In genomic region chr10:18347231-18347630, GRCm38 (mm10) we compare ENCODE assay signal across 21 mouse cellular contexts.
DNase-seq lines count a peak whose midpoint lies in the region; ATAC-seq lines count a peak whose summit lies in the region.
"Had no signal": no experiment of that assay in that cellular context is flagged by ENCODE, and none has a peak within 500 bp of the region (broad histone marks: within the 10 kb centered on the region; RNA-seq: fewer than 3 reads in every experiment).

No protein-coding gene starts in this region.

- ATAC-seq in frontal cortex, adult (ENCODE audit: low TSS enrichment): peak; percentile 81
- ATAC-seq: CD4-positive, CD25-positive, alpha-beta regulatory T cell, adult 4 months; forebrain, embryonic 14.5 days; forebrain, embryonic 16.5 days had no signal

- no peak for DNase-seq in frontal cortex, postnatal 25 days (ENCODE audit: low spot score in 2 of 2)
- DNase-seq in right cerebral cortex, adult 18-20 months: peak; percentile 19
- no peak for DNase-seq in right cerebral cortex, adult 2 months (ENCODE audit: low spot score in 2 of 2)
- DNase-seq in ZHBTc4 (ENCODE audit: low read depth, low spot score): peak; percentile 35
- no peak for DNase-seq in embryo, embryonic 9.5 days (ENCODE audit: extremely low spot score)
- DNase-seq in c-Kit-positive CD71-positive TER-119-positive erythroid progenitor cells, embryonic 14.5 days (ENCODE audit: low spot score): no peak
- DNase-seq: adrenal gland, adult 2 months; adrenal gland, postnatal 10 days; adrenal gland, postnatal 25 days; B cell, adult 2 months; cerebellum, adult 11 months; cerebellum, adult 18-20 months; cerebellum, adult 8-10 months; cerebellum, adult 9-11 months; cerebellum, postnatal 14 days; cerebellum, postnatal 36 days; embryo, embryonic 11 days had no signal

Comparison
In these comparisons a context has a peak if more than half of its experiments do, and no peak if none do; other contexts are left out.
1. DNase-seq: peak in right cerebral cortex, adult 18-20 months (single experiment) and ZHBTc4 (single experiment); none in frontal cortex, postnatal 25 days (0 of 2), right cerebral cortex, adult 2 months (0 of 2), embryo, embryonic 9.5 days (single experiment) and c-Kit-positive CD71-positive TER-119-positive erythroid progenitor cells, embryonic 14.5 days (single experiment).